Mouse (Mus musculus) limb, embryonic 11.5 days (tissue): ENCODE measurements around the gene Gm1043. TPM values are rescaled to one million over a fixed set of nuclear protein-coding genes. Genes with fewer than 3 reads are reported as not detected.

Source experiments
- ATAC-seq: fragments of 200-750 bp; cut with Nextera tagmentation; 2 replicates; pipeline ENCODE4 v1.8.0; 2017; ENCODE audit warnings: low read depth; ENCODE audit not compliant: insufficient number of reproducible peaks, low FRiP score, low TSS enrichment
- DNase-seq: peaks from one replicate; pipeline ENCODE4 v3.0.0-alpha.2; 2015; ENCODE audit warnings: low spot score
- H3K27ac ChIP-seq: fragments of 300-500 bp; sonication (generic); replicated peaks from 2 replicates; pipeline ENCODE4 v1.5.1; 2014; ENCODE audit warnings: low read depth, mild to moderate bottlenecking, low read length
- H3K27me3 ChIP-seq: fragments of 300-500 bp; sonication (generic); 2 replicates; pipeline ENCODE4 v1.6.1; 2014; ENCODE audit warnings: mild to moderate bottlenecking, low read length, mixed read lengths; ENCODE audit not compliant: control insufficient read depth, insufficient read depth
- H3K36me3 ChIP-seq: fragments of 300-500 bp; sonication (generic); 2 replicates; pipeline ENCODE4 v1.6.1; 2014; ENCODE audit warnings: mild to moderate bottlenecking, low read length, moderate library complexity, mixed read lengths; ENCODE audit not compliant: control insufficient read depth, insufficient read depth
- H3K4me1 ChIP-seq: fragments of 300-500 bp; sonication (generic); 2 replicates; pipeline ENCODE4 v1.6.1; 2014; ENCODE audit warnings: low read length, mixed read lengths; ENCODE audit not compliant: control insufficient read depth, insufficient read depth
- H3K4me2 ChIP-seq: fragments of 300-500 bp; sonication (generic); 2 replicates; pipeline ENCODE4 v1.6.1; 2014; ENCODE audit warnings: low read depth, mild to moderate bottlenecking, moderate library complexity; ENCODE audit not compliant: severe bottlenecking
- H3K4me3 ChIP-seq: fragments of 300-500 bp; sonication (generic); 2 replicates; pipeline ENCODE4 v1.5.1; 2014; ENCODE audit warnings: low read depth, low read length
- H3K9ac ChIP-seq: fragments of 300-500 bp; sonication (generic); 2 replicates; pipeline ENCODE4 v1.6.1; 2014; ENCODE audit warnings: mild to moderate bottlenecking, low read length
- H3K9me3 ChIP-seq: fragments of 300-500 bp; sonication (generic); 2 replicates; pipeline ENCODE4 v1.6.1; 2016; ENCODE audit warnings: low read length; ENCODE audit not compliant: control insufficient read depth
- WGBS: fragments of 180-500 bp; shearing (Covaris S2); extraction: QIAGEN DNeasy Blood & Tissue Kit; methylation state at CpG from one replicate; pipeline ENCODE4 v1.1.7; 2014; 5-methylcytosine and 5-hydroxymethylcytosine counted together
- polyA plus RNA-seq: library from polyadenylated mRNA; unstranded; fragments of >200 nt; fragmentation: Nextera tagmentation; extraction: Ambion mirVana; gene quantifications from 2 replicates; pipeline ENCODE4 v1.2.1, GENCODE M21; 2014

The Gm1043 gene
- polyA plus RNA-seq, 1 experiment from 2014 or later: not detected

DNA sequence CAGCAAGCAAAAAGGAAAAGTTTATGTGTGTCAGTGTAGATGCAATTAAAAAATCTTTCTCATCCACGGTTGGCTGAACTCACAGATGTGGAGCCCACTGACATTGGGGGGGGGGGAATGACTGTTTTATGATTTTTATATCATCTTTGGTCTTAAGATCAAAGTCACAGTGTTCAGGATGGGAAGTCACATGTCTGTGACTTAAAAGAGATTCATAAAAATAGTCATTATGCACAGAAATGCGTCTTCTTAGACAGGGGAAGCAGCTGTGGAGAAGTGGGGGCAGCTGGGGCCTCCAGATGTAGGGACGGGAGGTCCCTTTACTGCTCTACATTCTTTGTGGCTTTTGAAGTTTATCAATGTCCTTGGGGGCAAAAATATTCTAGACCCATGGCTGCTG, 28.7 kb upstream of the Gm1043 start:
- Histone ChIP-seq H3K27ac (no peak overlapping the region), H3K9me3 (no peaks in the 10 kb centered on the region), H3K4me3 (no peak overlapping the region), H3K4me2 (no peak overlapping the region), H3K27me3 (no peaks in the 10 kb centered on the region), H3K4me1 (no peaks in the 10 kb centered on the region), H3K36me3 (no peaks in the 10 kb centered on the region), H3K9ac (no peak overlapping the region)
- ATAC-seq (no peak), DNase-seq (no peak)
- WGBS: 76% methylated on average over 3 of the region's 3 CpGs

DNA sequence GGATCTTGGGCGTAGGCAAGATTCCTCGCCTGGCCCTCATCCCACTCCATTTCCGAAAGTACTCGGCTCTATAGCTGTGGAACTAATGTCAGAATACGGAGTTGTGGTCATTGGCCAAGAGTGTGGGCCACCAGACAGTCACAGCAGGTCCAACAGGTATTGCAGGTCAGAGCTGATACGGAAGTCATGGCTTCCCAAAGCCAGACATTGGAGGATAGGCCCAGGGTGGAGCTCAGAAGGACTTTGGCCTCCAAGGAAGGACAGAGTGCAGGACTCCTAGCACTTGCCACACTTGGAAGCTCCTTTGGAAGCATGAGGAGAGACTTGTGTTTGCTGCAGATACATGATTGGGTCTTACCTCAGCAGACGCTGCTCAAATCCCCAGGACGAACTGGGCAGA, 23.6 kb upstream of the Gm1043 start:
- no peak overlapping the region for H3K4me3 ChIP-seq
- no peak overlapping the region for H3K27ac ChIP-seq
- no peak overlapping the region for H3K9ac ChIP-seq
- H3K27me3 ChIP-seq: no peaks in the 10 kb centered on the region
- no peak for ATAC-seq
- DNase-seq: no peak
- no peaks in the 10 kb centered on the region for H3K9me3 ChIP-seq
- H3K4me2 ChIP-seq: no peak overlapping the region
- no peaks in the 10 kb centered on the region for H3K36me3 ChIP-seq
- H3K4me1 ChIP-seq: no peaks in the 10 kb centered on the region
- WGBS: 88% methylated on average over 8 of the region's 8 CpGs

DNA sequence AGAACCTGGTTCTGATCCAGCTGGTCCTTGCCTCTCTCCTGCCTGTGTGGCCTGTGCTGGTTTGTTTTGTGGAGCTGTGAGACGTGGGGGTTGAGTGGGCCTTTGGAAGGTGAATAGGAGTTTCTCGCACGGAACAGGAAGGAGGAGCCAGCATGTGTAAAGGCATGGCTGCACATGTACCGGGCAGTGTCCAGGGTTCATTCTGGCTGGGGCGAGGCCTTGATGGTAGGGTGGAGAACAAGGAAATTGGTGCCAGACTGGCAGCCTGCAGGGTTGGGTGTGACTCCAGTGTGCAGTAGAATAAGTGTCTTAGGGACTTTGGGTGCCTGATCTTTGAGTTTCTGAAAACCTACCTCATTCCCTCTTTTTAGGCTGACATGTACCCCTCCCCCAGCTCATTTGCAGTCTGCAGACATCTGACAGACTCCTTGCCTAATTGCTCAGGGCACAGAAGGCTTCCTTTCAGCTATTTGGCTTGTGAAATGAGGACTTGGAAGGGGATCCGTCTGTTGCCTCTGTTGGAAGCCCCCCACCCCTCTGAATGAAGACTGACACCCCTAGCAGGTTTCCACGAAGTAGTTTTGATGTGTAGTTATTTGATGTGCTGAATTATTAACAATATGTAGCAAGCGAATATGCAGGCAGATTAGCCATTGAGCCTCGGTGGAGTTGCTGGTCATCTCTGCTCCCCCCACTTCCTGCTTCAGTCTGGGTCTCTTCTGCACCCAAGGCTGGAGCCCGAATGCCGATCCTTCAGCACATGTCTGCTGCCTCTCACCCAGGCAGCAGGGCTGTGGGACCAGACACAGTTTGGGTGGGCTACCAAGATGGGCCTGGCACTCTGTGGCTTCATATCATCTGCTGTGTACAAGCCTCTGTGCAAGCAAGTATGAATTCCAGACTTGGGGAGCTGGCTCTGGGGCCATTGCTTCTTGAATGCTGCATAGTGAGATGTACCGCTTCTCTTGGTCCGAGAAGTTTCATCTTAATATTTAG, 20.4 kb upstream of the Gm1043 start:
- no peaks in the 10 kb centered on the region for H3K27me3 ChIP-seq
- H3K4me2 ChIP-seq: no peak overlapping the region
- no peak overlapping the region for H3K27ac ChIP-seq
- DNase-seq: no peak
- H3K9ac ChIP-seq: no peak overlapping the region
- no peaks in the 10 kb centered on the region for H3K36me3 ChIP-seq
- WGBS: 73% methylated on average over 13 of the region's 13 CpGs
- H3K4me3 ChIP-seq: no peak overlapping the region
- H3K9me3 ChIP-seq: no peaks in the 10 kb centered on the region
- H3K4me1 ChIP-seq: no peaks in the 10 kb centered on the region
- no peak for ATAC-seq

DNA sequence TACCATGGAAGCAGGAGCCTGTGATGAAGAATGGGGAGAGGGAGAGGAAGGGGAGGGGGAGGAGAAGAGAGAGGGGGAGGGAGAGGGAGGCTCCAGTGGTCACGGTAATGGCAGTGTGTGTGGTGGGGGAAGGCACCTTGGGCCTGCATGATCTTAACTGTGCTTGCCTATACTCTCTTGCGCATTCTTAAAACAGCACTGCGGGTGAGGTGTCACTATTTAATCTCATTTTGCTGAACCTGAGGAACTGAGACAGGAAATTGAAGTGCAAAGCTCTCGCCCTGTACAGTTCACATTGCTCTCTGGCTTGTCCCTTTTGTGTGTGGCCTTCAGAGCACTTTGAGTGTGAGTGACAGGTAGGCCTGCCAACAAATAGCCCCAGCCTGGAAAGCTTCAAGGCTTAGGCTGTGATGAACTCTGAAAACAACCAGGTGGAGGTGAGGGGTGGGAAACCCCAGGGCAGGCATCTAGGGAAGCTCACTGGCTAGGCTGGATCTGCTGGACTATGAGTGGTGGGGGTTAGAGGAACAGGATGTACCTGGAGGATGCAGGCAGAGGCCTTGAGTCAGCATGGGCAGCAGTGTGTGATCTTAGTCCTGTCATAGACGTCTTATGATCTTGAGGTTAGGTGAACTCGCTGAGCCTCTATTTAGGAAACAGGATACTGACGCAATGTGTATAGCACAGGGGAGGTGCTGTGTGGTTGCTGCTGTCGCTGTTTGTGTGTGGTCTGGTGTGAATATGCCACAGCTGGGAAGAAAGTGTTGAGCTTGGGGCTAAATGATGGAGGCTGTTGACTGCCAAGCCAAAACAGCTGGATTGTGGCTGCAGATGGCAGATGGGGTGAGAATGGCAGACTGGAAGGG, 18.2 kb upstream of the Gm1043 start:
- Histone ChIP-seq H3K9ac (no peak overlapping the region), H3K27me3 (no peaks in the 10 kb centered on the region), H3K36me3 (no peaks in the 10 kb centered on the region), H3K4me2 (no peak overlapping the region), H3K4me3 (no peak overlapping the region), H3K27ac (no peak overlapping the region), H3K9me3 (no peaks in the 10 kb centered on the region), H3K4me1 (no peaks in the 10 kb centered on the region)
- ATAC-seq (no peak), DNase-seq (no peak)
- WGBS: 72% methylated on average over 8 of the region's 8 CpGs

DNA sequence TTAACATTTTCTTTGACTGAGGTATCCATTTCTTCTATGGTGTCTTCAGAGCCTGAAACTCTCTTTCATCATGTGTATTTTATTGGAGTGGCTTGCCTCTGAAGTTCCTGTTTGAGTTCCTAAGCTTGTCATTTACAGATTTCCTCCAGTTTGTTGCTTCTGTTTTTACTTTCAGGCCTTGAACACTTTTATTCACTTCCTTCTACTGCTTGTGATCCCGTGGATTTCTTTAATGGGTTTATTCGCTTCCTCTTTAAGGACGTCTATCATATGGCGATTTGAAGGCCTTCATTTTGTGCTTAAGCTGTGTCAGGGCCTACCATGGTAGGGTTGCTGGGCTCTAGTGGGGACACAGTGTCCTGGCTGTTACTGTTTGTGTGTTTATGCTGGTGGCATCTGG, 11.5 kb upstream of the Gm1043 start:
- no peak for DNase-seq
- no peak overlapping the region for H3K4me2 ChIP-seq
- H3K27me3 ChIP-seq: 0 out of 2 replicates have a peak, but pooled peaks cover 6% of the 10 kb centered on the region
- H3K27ac ChIP-seq: no peak overlapping the region
- H3K9ac ChIP-seq: no peak overlapping the region
- H3K4me1 ChIP-seq: no peaks in the 10 kb centered on the region
- no peak for ATAC-seq
- 84% methylated on average over 4 of the region's 4 CpGs for WGBS
- no peak overlapping the region for H3K4me3 ChIP-seq
- H3K36me3 ChIP-seq: no peaks in the 10 kb centered on the region
- no peaks in the 10 kb centered on the region for H3K9me3 ChIP-seq

DNA sequence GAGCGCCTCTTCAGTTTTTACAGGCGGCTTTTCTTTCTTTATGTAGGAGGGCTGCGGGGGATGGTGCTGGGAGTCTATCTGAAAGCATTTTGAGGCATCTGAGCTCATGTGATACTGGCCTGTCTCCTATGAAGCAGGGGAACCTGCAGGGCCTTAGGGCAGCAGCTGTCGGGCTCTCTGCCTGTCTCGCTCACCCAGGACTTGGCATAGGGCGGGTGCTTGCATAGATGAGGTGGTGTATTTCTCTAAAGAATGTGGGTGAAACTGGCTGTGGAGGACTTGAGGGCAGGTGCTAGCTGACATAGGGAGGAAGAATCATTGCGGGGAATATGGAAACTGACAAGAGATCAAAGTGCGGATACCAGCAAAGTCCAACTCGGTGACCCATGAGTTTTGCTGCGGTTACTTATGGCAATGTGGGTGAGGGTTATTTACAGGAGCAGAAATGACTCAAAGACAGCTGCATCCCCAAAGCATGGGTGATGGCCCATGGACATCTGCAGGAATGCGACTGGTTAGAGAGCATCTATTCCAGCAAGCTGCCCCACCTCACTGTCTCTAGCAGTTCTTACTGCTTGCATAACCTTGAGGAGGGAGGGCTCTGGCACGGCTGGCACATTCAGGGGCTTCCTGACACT, 8.4 kb upstream of the Gm1043 start:
- Histone ChIP-seq H3K27ac (no peak overlapping the region), H3K9me3 (no peaks in the 10 kb centered on the region), H3K4me3 (no peak overlapping the region), H3K27me3 (0 out of 2 replicates have a peak, but pooled peaks cover 6% of the 10 kb centered on the region), H3K36me3 (no peaks in the 10 kb centered on the region), H3K4me2 (no peak overlapping the region), H3K9ac (no peak overlapping the region; the same call in 1 of the 2 replicates), H3K4me1 (no peaks in the 10 kb centered on the region)
- WGBS: 50% methylated on average over 12 of the region's 12 CpGs
- no peak for DNase-seq
- ATAC-seq: no peak

DNA sequence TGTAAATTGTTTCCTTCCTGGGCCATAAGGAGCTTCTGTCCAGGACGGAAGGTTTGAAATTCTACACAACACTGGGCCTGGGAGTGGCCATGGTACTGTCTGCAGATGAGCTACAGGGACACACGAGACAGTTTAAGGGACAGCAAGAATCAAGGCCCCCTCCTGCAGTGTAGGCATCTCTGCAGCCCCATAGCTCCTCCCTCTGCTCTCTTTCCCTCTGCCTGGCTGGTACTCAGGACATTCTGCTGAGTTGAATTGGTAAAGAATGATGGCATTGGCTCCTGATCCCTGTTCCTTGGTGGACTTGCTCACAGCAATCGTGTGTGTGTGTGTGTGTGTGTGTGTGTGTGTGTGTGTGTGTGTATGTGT, 7.9 kb upstream of the Gm1043 start:
- Histone ChIP-seq H3K36me3 (no peaks in the 10 kb centered on the region), H3K4me2 (no peak overlapping the region), H3K9ac (no peak overlapping the region; the same call in 1 of the 2 replicates), H3K4me1 (no peaks in the 10 kb centered on the region), H3K27me3 (0 out of 2 replicates have a peak, but pooled peaks cover 6% of the 10 kb centered on the region), H3K27ac (no peak overlapping the region), H3K4me3 (no peak overlapping the region), H3K9me3 (no peaks in the 10 kb centered on the region)
- DNase-seq (no peak), ATAC-seq (no peak)
- 35% methylated on average over 3 of the region's 3 CpGs for WGBS

DNA sequence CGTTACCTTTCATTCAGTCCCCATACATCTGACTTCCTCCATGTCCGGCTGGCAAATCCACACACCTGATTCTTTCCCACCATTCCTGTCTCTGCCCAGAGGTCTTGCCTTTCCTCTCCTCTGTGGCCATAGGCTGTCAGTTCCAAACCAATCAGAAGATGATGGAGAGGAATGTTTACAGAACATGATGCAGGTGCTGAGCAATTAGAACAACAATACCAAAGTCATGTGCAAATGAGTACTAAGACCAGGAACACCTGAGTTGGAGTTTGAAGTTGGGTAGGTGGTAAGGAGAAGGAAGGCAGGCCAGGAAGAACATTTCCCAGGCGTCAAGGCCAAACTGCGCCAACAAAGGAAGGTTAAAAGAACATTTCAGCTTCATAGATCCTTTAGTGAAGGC, 5.7 kb upstream of the Gm1043 start:
- no peaks in the 10 kb centered on the region for H3K36me3 ChIP-seq
- no peak overlapping the region for H3K4me3 ChIP-seq
- no peak overlapping the region for H3K27ac ChIP-seq
- no peaks in the 10 kb centered on the region for H3K9me3 ChIP-seq
- H3K4me2 ChIP-seq: no peak overlapping the region
- ATAC-seq (no peak), DNase-seq (no peak)
- H3K27me3 ChIP-seq: 0 out of 2 replicates have a peak, but pooled peaks cover 6% of the 10 kb centered on the region
- H3K9ac ChIP-seq: no peak overlapping the region
- no peaks in the 10 kb centered on the region for H3K4me1 ChIP-seq
- WGBS: 87% methylated on average over 4 of the region's 4 CpGs
